Mouse (Mus musculus) liver, adult 2 months (tissue): ENCODE data around the gene Als2cr12. TPM values are rescaled to one million over a fixed set of nuclear protein-coding genes. Genes with fewer than 3 reads are reported as not detected.
"Not testable (repeated sequence)": the region's sequence is repeated elsewhere in the genome, so short reads cannot be mapped to it uniquely, and the experiment has no call there.

Experiments
- DNase-seq: peaks from one replicate; pipeline ENCODE4 v3.0.0-alpha.2; 2011; ENCODE audit warnings: low read depth, low spot score; ENCODE audit errors: extremely low read depth
- H3K27ac ChIP-seq: fragments of 200-500 bp; replicated peaks from 2 replicates; pipeline ENCODE4 v1.5.1; 2012; ENCODE audit warnings: low read depth, mild to moderate bottlenecking, control low read depth, inconsistent platforms, low read length; ENCODE audit not compliant: insufficient read depth
- H3K27me3 ChIP-seq: fragments of 200-500 bp; 2 replicates; pipeline ENCODE4 v1.6.1; 2012; ENCODE audit warnings: mild to moderate bottlenecking, moderate library complexity, low read length, inconsistent platforms; ENCODE audit not compliant: control insufficient read depth, insufficient read depth
- H3K36me3 ChIP-seq: fragments of 200-500 bp; 2 replicates; pipeline ENCODE4 v1.6.1; 2012; ENCODE audit warnings: low read length, inconsistent platforms; ENCODE audit not compliant: control insufficient read depth, insufficient read depth
- H3K4me1 ChIP-seq: fragments of 200-500 bp; 2 replicates; pipeline ENCODE4 v1.6.1; 2011; ENCODE audit warnings: low read length; ENCODE audit not compliant: control insufficient read depth, insufficient read depth
- H3K4me3 ChIP-seq: fragments of 200-500 bp; 2 replicates; pipeline ENCODE4 v1.5.1; 2011; ENCODE audit warnings: low read depth, mild to moderate bottlenecking, control low read depth, low read length, moderate library complexity; ENCODE audit not compliant: insufficient read depth
- H3K79me2 ChIP-seq: fragments of 200-500 bp; 2 replicates; pipeline ENCODE4 v1.6.1; 2012; ENCODE audit warnings: inconsistent platforms, mild to moderate bottlenecking, low read length, moderate library complexity; ENCODE audit not compliant: control insufficient read depth, insufficient read depth
- H3K9ac ChIP-seq: fragments of 200-500 bp; 2 replicates; pipeline ENCODE4 v1.6.1; 2012; ENCODE audit warnings: low read depth, mild to moderate bottlenecking, control low read depth, inconsistent platforms, low read length
- CTCF ChIP-seq: fragments of 200-500 bp; IDR thresholded peaks from 2 replicates; pipeline ENCODE4 v1.5.1; 2011; ENCODE audit warnings: low read depth, low read length, control low read depth
- POLR2A ChIP-seq: fragments of 200-500 bp; IDR thresholded peaks from 2 replicates; pipeline ENCODE4 v1.6.1; 2011; ENCODE audit warnings: low read length, control low read depth; ENCODE audit not compliant: insufficient read depth; ENCODE audit errors: extremely low read depth
- WGBS: fragments of 180-500 bp; shearing (Covaris S2); methylation state at CpG from one replicate; pipeline ENCODE4 v1.1.7; 2018; 5-methylcytosine and 5-hydroxymethylcytosine counted together
- polyA plus RNA-seq: library from polyadenylated mRNA; depleted of rRNA; stranded (reverse); fragments of >200 nt; gene quantifications from 2 replicates; pipeline ENCODE4 v1.2.3, GENCODE M21; 2012
- total RNA-seq: library from RNA; depleted of rRNA; stranded (reverse); fragments of >200 nt; gene quantifications from 2 replicates; pipeline ENCODE4 v1.2.3, GENCODE M21; 2014

Gene Als2cr12
- total and polyA plus RNA-seq, 2 experiments: 0.74 TPM; not detected in 1

- Histone ChIP-seq H3K27ac (no peak overlapping the region), H3K9ac (no peak overlapping the region), H3K36me3 (no peaks in the 10 kb centered on the region), H3K4me1 (no peaks in the 10 kb centered on the region), H3K79me2 (no peaks in the 10 kb centered on the region), H3K27me3 (no peaks in the 10 kb centered on the region), H3K4me3 (no peak overlapping the region)
- no peak for DNase-seq
- TF ChIP-seq CTCF (no peak), POLR2A (no peak)
- 81% methylated on average over 5 of the region's 5 CpGs for WGBS
Measured at GRCm38 (mm10) chr1:58668191-58668590, 27.6 kb downstream of the Als2cr12 start.

GRCm38 (mm10) chr1:58663365-58663764 lies 32.4 kb downstream of the Als2cr12 start:
- not testable (repeated sequence) for H3K79me2 ChIP-seq, H3K4me1 ChIP-seq, H3K27ac ChIP-seq, DNase-seq, H3K9ac ChIP-seq, H3K36me3 ChIP-seq, H3K4me3 ChIP-seq, H3K27me3 ChIP-seq
- WGBS: 81% methylated on average over 3 of the region's 3 CpGs

- H3K27me3 ChIP-seq, H3K4me3 ChIP-seq, H3K27ac ChIP-seq, H3K4me1 ChIP-seq, H3K9ac ChIP-seq, H3K79me2 ChIP-seq, H3K36me3 ChIP-seq, DNase-seq: not testable (repeated sequence)
- 88% methylated on average over 5 of the region's 5 CpGs for WGBS
Measured at GRCm38 (mm10) chr1:58662671-58663070, 33.1 kb downstream of the Als2cr12 start.

GRCm38 (mm10) chr1:58652480-58653403 lies 43.0 kb downstream of the Als2cr12 start:
- Histone ChIP-seq H3K79me2 (no peaks in the 10 kb centered on the region), H3K4me3 (peak overlapping the region; percentile 97), H3K9ac (peak overlapping the region; percentile 90), H3K27me3 (no peaks in the 10 kb centered on the region), H3K27ac (peak overlapping the region; percentile 92), H3K36me3 (peaks cover 2% of the 10 kb centered on the region; the same call in 1 of the 2 replicates), H3K4me1 (peaks cover 2% of the 10 kb centered on the region; the same call in 1 of the 2 replicates)
- under 1% methylated on average over 37 of the region's 37 CpGs for WGBS
- DNase-seq: peak; percentile 67
- TF ChIP-seq CTCF: no peak
- TF ChIP-seq POLR2A: no peak

GRCm38 (mm10) chr1:58651571-58652456 lies 44.0 kb downstream of the Als2cr12 start:
- H3K27ac ChIP-seq, DNase-seq: not testable (repeated sequence)

GRCm38 (mm10) chr1:58628847-58629246 lies 66.9 kb downstream of the Als2cr12 start:
- H3K27me3 ChIP-seq, H3K79me2 ChIP-seq, H3K36me3 ChIP-seq, H3K27ac ChIP-seq, H3K4me1 ChIP-seq, DNase-seq, H3K4me3 ChIP-seq, H3K9ac ChIP-seq: not testable (repeated sequence)
- 84% methylated on average over 2 of the region's 2 CpGs for WGBS

More at GRCm38 (mm10) chr1:58651571-58652456, 44.0 kb downstream of the Als2cr12 start:
- not testable (repeated sequence) for H3K36me3 ChIP-seq, H3K27me3 ChIP-seq, H3K9ac ChIP-seq, H3K79me2 ChIP-seq, H3K4me1 ChIP-seq
- WGBS: 91% methylated on average over 17 of the region's 17 CpGs
- peak overlapping the region; percentile 97 for H3K4me3 ChIP-seq
